ENCODE assay signal across 19 mouse cellular contexts in the genomic region with DNA sequence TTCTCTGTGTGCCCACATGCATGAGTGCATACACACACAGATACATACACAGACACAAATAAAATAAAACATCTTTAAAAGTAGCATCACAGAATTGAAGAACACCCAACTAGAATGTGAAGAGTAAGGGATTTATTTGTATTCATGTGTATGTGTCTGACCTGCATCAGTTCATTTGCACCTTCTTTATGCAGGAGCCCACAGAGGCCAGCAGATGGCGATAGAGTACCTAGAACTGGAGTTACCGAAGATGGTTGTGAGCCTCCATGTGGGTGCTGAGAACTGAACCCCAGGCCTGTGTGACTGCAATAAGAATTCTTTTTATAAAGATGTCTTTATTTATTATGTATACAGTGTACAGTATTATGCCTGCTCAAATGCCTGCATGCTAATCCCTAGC. TPM values are rescaled to one million over a fixed set of nuclear protein-coding genes. Genes with fewer than 3 reads are reported as not detected.
DNase-seq lines count a peak whose midpoint lies in the region; ATAC-seq and TF ChIP-seq lines count a peak whose summit lies in the region.
"Had no signal": no experiment of that assay in that cellular context is flagged by ENCODE, and none has a peak within 500 bp of the region (broad histone marks: within the 10 kb centered on the region; RNA-seq: fewer than 3 reads in every experiment).

No protein-coding gene starts in this region.

- H3K4me2 ChIP-seq in intestine, postnatal 0 days (replicated peaks; ENCODE audit: low read depth), result no peak overlapping the region
- no peak overlapping the region for H3K4me2 ChIP-seq in intestine, embryonic 16.5 days (ENCODE audit: low read depth, low read length)
- H3K4me2 ChIP-seq in hindbrain, embryonic 13.5 days, result no peak overlapping the region
- H3K4me2 ChIP-seq: forebrain, embryonic 15.5 days; lung, embryonic 14.5 days; neural tube, embryonic 13.5 days had no signal

- no peaks in the 10 kb centered on the region for H3K27me3 ChIP-seq in intestine, postnatal 0 days (replicated peaks; ENCODE audit: control insufficient read depth, insufficient read depth, low read length)
- no peaks in the 10 kb centered on the region for H3K27me3 ChIP-seq in intestine, embryonic 16.5 days (replicated peaks; ENCODE audit: control insufficient read depth, insufficient read depth, low read length)
- H3K27me3 ChIP-seq in MEL (ENCODE audit: control insufficient read depth in 1 of 2, insufficient read depth in 2 of 2, low read length in 2 of 2), result no peaks in the 10 kb centered on the region
- no peaks in the 10 kb centered on the region for H3K27me3 ChIP-seq in hindbrain, embryonic 13.5 days
- H3K27me3 ChIP-seq: CH12.LX; forebrain, embryonic 15.5 days; neural tube, embryonic 13.5 days had no signal

- no peaks in the 10 kb centered on the region for H3K4me1 ChIP-seq in intestine, postnatal 0 days (replicated peaks; ENCODE audit: control insufficient read depth, insufficient read depth, low read length)
- H3K4me1 ChIP-seq in intestine, embryonic 16.5 days (ENCODE audit: control insufficient read depth, insufficient read depth, low read length), result no peaks in the 10 kb centered on the region
- H3K4me1 ChIP-seq in MEL (ENCODE audit: control insufficient read depth in 1 of 2, insufficient read depth in 2 of 2, low read length in 2 of 2), result peaks cover 0 to 6% of the 10 kb centered on the region in 2 experiments; a peak in 1 of 4 replicates
- no peaks in the 10 kb centered on the region for H3K4me1 ChIP-seq in hindbrain, embryonic 13.5 days (replicated peaks)
- H3K4me1 ChIP-seq: embryonic facial prominence, embryonic 10.5 days; forebrain, embryonic 15.5 days; neural tube, embryonic 13.5 days had no signal

- TF ChIP-seq EP300 in MEL (IDR thresholded peaks at IDR 0.05; ENCODE audit: low read depth in 1 of 2, low read length in 2 of 2), result no peak

- DNase-seq in A20 (ENCODE audit: low read depth, low spot score), result peak; percentile 32
- peak; percentile 59 for DNase-seq in MEL (ENCODE audit: low read depth, low spot score)
- no peak for DNase-seq in kidney, postnatal 14 days
- no peak for DNase-seq in left cerebral cortex, adult 9 months (ENCODE audit: low spot score in 2 of 2)
- DNase-seq: adrenal gland, postnatal 25 days; cerebellum, postnatal 10 days; kidney, adult 9 months; lung, embryonic 14.5 days had no signal

- H3K4me3 ChIP-seq in intestine, postnatal 0 days (ENCODE audit: low read depth, low read length), result no peak overlapping the region
- H3K4me3 ChIP-seq in intestine, embryonic 16.5 days (ENCODE audit: low read length), result no peak overlapping the region
- no peak overlapping the region for H3K4me3 ChIP-seq in MEL (ENCODE audit: control insufficient read depth in 1 of 2, insufficient read depth in 1 of 2, low read depth in 2 of 2, low read length in 2 of 2)
- no peak overlapping the region for H3K4me3 ChIP-seq in hindbrain, embryonic 13.5 days
- H3K4me3 ChIP-seq: embryonic facial prominence, embryonic 10.5 days; erythroblast, embryonic 14.5 days; forebrain, embryonic 15.5 days; neural tube, embryonic 13.5 days had no signal

- H3K9ac ChIP-seq in intestine, postnatal 0 days (ENCODE audit: low read depth, low read length), result no peak overlapping the region
- no peak overlapping the region for H3K9ac ChIP-seq in intestine, embryonic 16.5 days (ENCODE audit: low read depth, low read length)
- H3K9ac ChIP-seq in MEL (ENCODE audit: control insufficient read depth, low read depth, low read length, poor library complexity, severe bottlenecking), result no peak overlapping the region
- no peak overlapping the region for H3K9ac ChIP-seq in hindbrain, embryonic 13.5 days
- H3K9ac ChIP-seq: forebrain, embryonic 15.5 days; lung, embryonic 14.5 days; neural tube, embryonic 13.5 days had no signal

- no peaks in the 10 kb centered on the region for H3K9me3 ChIP-seq in intestine, postnatal 0 days (ENCODE audit: control insufficient read depth)
- no peaks in the 10 kb centered on the region for H3K9me3 ChIP-seq in intestine, embryonic 16.5 days (ENCODE audit: control insufficient read depth, low read length)
- H3K9me3 ChIP-seq in MEL (replicated peaks; ENCODE audit: insufficient read depth, low read length), result no peaks in the 10 kb centered on the region
- H3K9me3 ChIP-seq in hindbrain, embryonic 13.5 days, result no peaks in the 10 kb centered on the region
- H3K9me3 ChIP-seq: forebrain, embryonic 15.5 days had no signal

- TF ChIP-seq CTCF in intestine, postnatal 0 days (IDR thresholded peaks at IDR 0.05; ENCODE audit: low read depth), result peak; percentile 33; the same call in 1 of the 2 replicates
- peak; percentile 33 to 44 (median 36); a peak in 5 of 6 replicates for TF ChIP-seq CTCF in MEL (IDR thresholded peaks at IDR 0.05 in 2 of 3, conservative IDR thresholded peaks at IDR 0.05 in 1 of 3; ENCODE audit: control insufficient read depth in 1 of 3, insufficient read depth in 1 of 3, low read depth in 2 of 3, low read length in 3 of 3, poor library complexity in 1 of 3, severe bottlenecking in 1 of 3)

- ATAC-seq in intestine, postnatal 0 days, result no peak
- ATAC-seq in intestine, embryonic 16.5 days, result no peak
- 0 out of 2 replicates have a peak, but pooled peaks have one; percentile 44 for ATAC-seq in megakaryocyte progenitor cell, adult 5-6 weeks (replicated peaks; ENCODE audit: poor library complexity)
- ATAC-seq in hindbrain, embryonic 13.5 days (ENCODE audit: low FRiP score), result no peak
- ATAC-seq: forebrain, embryonic 15.5 days; hindbrain, embryonic 16.5 days had no signal

- H3K79me2 ChIP-seq in MEL (ENCODE audit: control insufficient read depth, insufficient read depth, low read length, poor library complexity), result no peaks in the 10 kb centered on the region

- TF ChIP-seq POLR2A in MEL (IDR thresholded peaks at IDR 0.05; ENCODE audit: control insufficient read depth in 1 of 2, insufficient read depth in 1 of 2, low read depth in 1 of 2, low read length in 2 of 2, poor library complexity in 1 of 2), result no peak

- H3K27ac ChIP-seq in intestine, postnatal 0 days (ENCODE audit: low read depth, low read length), result no peak overlapping the region
- H3K27ac ChIP-seq in intestine, embryonic 16.5 days (ENCODE audit: low read length), result no peak overlapping the region
- no peak overlapping the region for H3K27ac ChIP-seq in MEL (ENCODE audit: control insufficient read depth, low read depth, low read length)
- no peak overlapping the region for H3K27ac ChIP-seq in hindbrain, embryonic 13.5 days
- H3K27ac ChIP-seq: embryonic facial prominence, embryonic 10.5 days; forebrain, embryonic 15.5 days; macrophage; neural tube, embryonic 13.5 days had no signal

- 82% methylated on average over 2 of the region's 2 CpGs for WGBS in intestine, postnatal 0 days
- WGBS in intestine, embryonic 16.5 days, result 87% methylated on average over 2 of the region's 2 CpGs
- WGBS in hindbrain, embryonic 13.5 days, result 84% methylated on average over 2 of the region's 2 CpGs

- peak; percentile 20 for TF ChIP-seq RAD21 in MEL (IDR thresholded peaks at IDR 0.05; ENCODE audit: low read depth, low read length)

- no peaks in the 10 kb centered on the region for H3K36me3 ChIP-seq in intestine, postnatal 0 days (ENCODE audit: control insufficient read depth, insufficient read depth)
- H3K36me3 ChIP-seq in intestine, embryonic 16.5 days (ENCODE audit: control insufficient read depth, insufficient read depth, low read length), result 0 out of 2 replicates have a peak, but pooled peaks cover 3% of the 10 kb centered on the region
- no peaks in the 10 kb centered on the region for H3K36me3 ChIP-seq in MEL (ENCODE audit: control insufficient read depth in 1 of 2, insufficient read depth in 2 of 2, low read length in 2 of 2)
- no peaks in the 10 kb centered on the region for H3K36me3 ChIP-seq in hindbrain, embryonic 13.5 days
- H3K36me3 ChIP-seq: embryonic facial prominence, embryonic 10.5 days; forebrain, embryonic 15.5 days; neural tube, embryonic 13.5 days had no signal

TF ChIP-seq in MEL, 35 proteins besides CTCF, POLR2A, EP300 and RAD21 (continues in another document):
- TF ChIP-seq MXI1 (IDR thresholded peaks at IDR 0.05; ENCODE audit: low read depth, low read length) (no peak), POLR2AphosphoS2 (IDR thresholded peaks at IDR 0.05; ENCODE audit: low read length) (no peak), GATA1 (IDR thresholded peaks at IDR 0.05; ENCODE audit: low read depth, low read length) (no peak), CHD1 (IDR thresholded peaks at IDR 0.05; ENCODE audit: low read depth, low read length) (no peak), GABPA (IDR thresholded peaks at IDR 0.05; ENCODE audit: low read depth, low read length) (no peak), SMC3 (IDR thresholded peaks at IDR 0.05; ENCODE audit: low read depth, low read length) (no peak), USF1 (IDR thresholded peaks at IDR 0.05; ENCODE audit: low read depth, low read length) (no peak), ZMIZ1 (IDR thresholded peaks at IDR 0.05; ENCODE audit: low read depth, low read length) (no peak), HCFC1 (IDR thresholded peaks at IDR 0.05; ENCODE audit: low read depth, low read length) (no peak), MAFK (IDR thresholded peaks at IDR 0.05; ENCODE audit: borderline replicate concordance, low read depth, low read length) (no peak), BHLHE40 (IDR thresholded peaks at IDR 0.05; ENCODE audit: borderline replicate concordance, low read depth, low read length) (no peak), ZKSCAN1 (IDR thresholded peaks at IDR 0.05; ENCODE audit: low read depth, low read length) (no peak), ZNF384 (IDR thresholded peaks at IDR 0.05; ENCODE audit: low read depth, low read length) (no peak)

RNA-seq across cellular contexts. Expression of a gene that starts 12.0 kb away (rescaled TPM):
- 15.1 and 15.7 TPM in 2 replicates for polyA plus RNA-seq in intestine, postnatal 0 days (2015; fragmentation: Nextera tagmentation; extraction: Ambion mirVana)
- polyA plus RNA-seq in intestine, embryonic 16.5 days (2015; fragmentation: Nextera tagmentation; extraction: Ambion mirVana), result 21.2 and 23.1 TPM in 2 replicates
- total RNA-seq in MEL (2012; rRNA removed), result 6.0 and 6.2 TPM in 2 replicates
- 10 to 100 TPM; 13.6 to 41.9 TPM for polyA plus RNA-seq in MEL (2012; ENCODE audit: insufficient read depth in 1 of 2, insufficient read length in 2 of 2, low read depth in 1 of 2, low replicate concordance in 2 of 2, missing spikeins in 1 of 2)
- 56.9 and 59.5 TPM in 2 replicates for total RNA-seq in megakaryocyte progenitor cell, adult 5-6 weeks (2015)
- 24.7 and 28.9 TPM in 2 replicates for total RNA-seq in megakaryocyte progenitor cell, adult 5-6 weeks (2017)
- 36.3 and 37.6 TPM in 2 replicates for polyA plus RNA-seq in hindbrain, embryonic 13.5 days (2015; fragmentation: Nextera tagmentation; extraction: Ambion mirVana)

RNA-seq across cellular contexts. Expression of a gene that starts 31.7 kb away (rescaled TPM):
- 6.6 and 7.7 TPM in 2 replicates for polyA plus RNA-seq in intestine, postnatal 0 days (2015; fragmentation: Nextera tagmentation; extraction: Ambion mirVana)
- polyA plus RNA-seq in intestine, embryonic 16.5 days (2015; fragmentation: Nextera tagmentation; extraction: Ambion mirVana), result 23.7 and 23.8 TPM in 2 replicates
- total RNA-seq in MEL (2012; rRNA removed), result 82.9 and 89.6 TPM in 2 replicates
- 10 to 100 TPM; 32.1 to 89.3 TPM for polyA plus RNA-seq in MEL (2012; ENCODE audit: insufficient read depth in 1 of 2, insufficient read length in 2 of 2, low read depth in 1 of 2, low replicate concordance in 2 of 2, missing spikeins in 1 of 2)
- 83.1 and 87.1 TPM in 2 replicates for total RNA-seq in megakaryocyte progenitor cell, adult 5-6 weeks (2015)
- 69.6 and 86.9 TPM in 2 replicates for total RNA-seq in megakaryocyte progenitor cell, adult 5-6 weeks (2017)
- polyA plus RNA-seq in hindbrain, embryonic 13.5 days (2015; fragmentation: Nextera tagmentation; extraction: Ambion mirVana), result 24.3 and 24.7 TPM in 2 replicates

Comparison
In these comparisons a context has a peak if more than half of its experiments do, and no peak if none do; other contexts are left out.
1. DNase-seq: peak in A20 (single experiment) and MEL (single experiment); none in kidney, postnatal 14 days (single experiment) and left cerebral cortex, adult 9 months (0 of 2).